Mouse (Mus musculus): ENCODE measurements around the gene Dnajb6. TPM values are rescaled to one million over a fixed set of nuclear protein-coding genes. Genes with fewer than 3 reads are reported as not detected.

Gene Dnajb6
- total and polyA plus RNA-seq, 3 experiments: 61.1 to 196 (median 140) TPM

- no peak overlapping the region for H3K27ac ChIP-seq (ENCODE audit: insufficient read depth, low read depth)
- DNase-seq (ENCODE audit: extremely low read depth): peak; percentile 33
- H3K36me3 ChIP-seq (replicated peaks in 1 of 2; ENCODE audit: control insufficient read depth in 1 of 2, insufficient read depth in 1 of 2, low read length in 1 of 2): peaks cover 37 to 80% of the 10 kb centered on the region in 2 experiments
- no peaks in the 10 kb centered on the region; the same call in 1 of the 2 replicates for H3K79me2 ChIP-seq (replicated peaks; ENCODE audit: control insufficient read depth, extremely low read depth, insufficient read depth, poor library complexity, severe bottlenecking)
- no peaks in the 10 kb centered on the region for H3K9me3 ChIP-seq (replicated peaks; ENCODE audit: low read length)
- in situ Hi-C loops (cut with MboI; ENCODE audit: low pct_ligation_motif_present, low pct_unique_long_range_greater_than_20kb, low sequenced_read_pairs): no loop called here
- no peak overlapping the region for H3K9ac ChIP-seq (ENCODE audit: insufficient read depth, low read depth)
- H3K4me1 ChIP-seq (ENCODE audit: control insufficient read depth in 1 of 2, insufficient read depth in 2 of 2): peaks cover 4 to 23% of the 10 kb centered on the region in 2 experiments; a peak in 3 of 4 replicates
- H3K27me3 ChIP-seq (replicated peaks): no peaks in the 10 kb centered on the region
- no peak overlapping the region for H3K4me2 ChIP-seq (ENCODE audit: insufficient read depth, low read depth, poor library complexity, severe bottlenecking)
- TF ChIP-seq SMC3 (IDR thresholded peaks at IDR 0.05; ENCODE audit: low read depth, low read length) (peak; percentile 38), CTCF (conservative IDR thresholded peaks at IDR 0.05 in 1 of 2, IDR thresholded peaks at IDR 0.05 in 1 of 2; ENCODE audit: low read depth in 2 of 2, low read length in 2 of 2) (peak; percentile 33 to 55; a peak in 3 of 4 replicates), BHLHE40 (IDR thresholded peaks at IDR 0.05; ENCODE audit: low read depth, low read length) (no peak), TCF12 (IDR thresholded peaks at IDR 0.05; ENCODE audit: low read depth, low read length) (no peak), MEF2A (IDR thresholded peaks at IDR 0.05; ENCODE audit: borderline replicate concordance, low read depth, low read length) (no peak), RAD21 (IDR thresholded peaks at IDR 0.05; ENCODE audit: low read depth, low read length) (peak; percentile 30)
- dilution Hi-C loops (cut with MboI; ENCODE audit: extremely low pct_ligation_motif_present, extremely low pct_unique_long_range_greater_than_20kb, low sequenced_read_pairs): no loop called here
- H3K4me3 ChIP-seq (replicated peaks in 1 of 3; ENCODE audit: low read depth in 2 of 3, low read length in 2 of 3, poor library complexity in 1 of 3): no peak overlapping the region
Observed at GRCm38 (mm10) chr5:29770935-29771334, 35.4 kb downstream of the Dnajb6 start.

- H3K9me3 ChIP-seq (replicated peaks; ENCODE audit: low read length): no peaks in the 10 kb centered on the region
- in situ Hi-C loops (cut with MboI; ENCODE audit: low pct_ligation_motif_present, low pct_unique_long_range_greater_than_20kb, low sequenced_read_pairs): no loop called here
- H3K9ac ChIP-seq (ENCODE audit: insufficient read depth, low read depth): no peak overlapping the region
- H3K36me3 ChIP-seq (replicated peaks in 1 of 2; ENCODE audit: control insufficient read depth in 1 of 2, insufficient read depth in 1 of 2, low read length in 1 of 2): peaks cover 41 to 89% of the 10 kb centered on the region in 2 experiments
- DNase-seq (ENCODE audit: extremely low read depth): peak; percentile 15
- no peaks in the 10 kb centered on the region for H3K27me3 ChIP-seq (replicated peaks)
- no peak overlapping the region for H3K4me2 ChIP-seq (ENCODE audit: insufficient read depth, low read depth, poor library complexity, severe bottlenecking)
- H3K27ac ChIP-seq (ENCODE audit: insufficient read depth, low read depth): no peak overlapping the region
- H3K79me2 ChIP-seq (replicated peaks; ENCODE audit: control insufficient read depth, extremely low read depth, insufficient read depth, poor library complexity, severe bottlenecking): no peaks in the 10 kb centered on the region; the same call in 1 of the 2 replicates
- dilution Hi-C loops (cut with MboI; ENCODE audit: extremely low pct_ligation_motif_present, extremely low pct_unique_long_range_greater_than_20kb, low sequenced_read_pairs): no loop called here
- peaks cover 4 to 23% of the 10 kb centered on the region in 2 experiments; a peak in 3 of 4 replicates for H3K4me1 ChIP-seq (ENCODE audit: control insufficient read depth in 1 of 2, insufficient read depth in 2 of 2)
- H3K4me3 ChIP-seq (replicated peaks in 1 of 3; ENCODE audit: low read depth in 2 of 3, low read length in 2 of 3, poor library complexity in 1 of 3): no peak overlapping the region
- TF ChIP-seq JUND (conservative IDR thresholded peaks at IDR 0.05; ENCODE audit: low read depth, low read length) (no peak), ZC3H11A (IDR thresholded peaks at IDR 0.05; ENCODE audit: low read depth, low read length) (no peak), E2F4 (IDR thresholded peaks at IDR 0.05; ENCODE audit: insufficient replicate concordance, low read depth, low read length) (no peak), KAT2A (IDR thresholded peaks at IDR 0.05; ENCODE audit: insufficient replicate concordance, low read length) (no peak), POLR2A (IDR thresholded peaks at IDR 0.05; ENCODE audit: low read depth, low read length) (no peak), GABPA (IDR thresholded peaks at IDR 0.05; ENCODE audit: insufficient replicate concordance, low read depth, low read length) (no peak), USF1 (IDR thresholded peaks at IDR 0.05; ENCODE audit: low read depth, low read length) (no peak), ELF1 (IDR thresholded peaks at IDR 0.05; ENCODE audit: low read depth, low read length) (no peak), MEF2A (IDR thresholded peaks at IDR 0.05; ENCODE audit: borderline replicate concordance, low read depth, low read length) (no peak), MAZ (IDR thresholded peaks at IDR 0.05; ENCODE audit: low read depth, low read length) (no peak)
Observed at GRCm38 (mm10) chr5:29772038-29772437, 36.5 kb downstream of the Dnajb6 start.

Measured in CH12.LX (cell line).